Mouse (Mus musculus) cerebellum, postnatal 4 days (tissue): ENCODE measurements around the gene Olfr469.
"Not testable (repeated sequence)": the region's sequence is repeated elsewhere in the genome, so short reads cannot be mapped to it uniquely, and the experiment has no call there.

Experiments used
- DNase-seq, 2 experiments: peaks; one replicate each; pipeline ENCODE4 v3.0.0; 2022; ENCODE audit warnings: low spot score in 2 of 2, mixed read lengths in 1 of 2

Gene Olfr469

GRCm38 (mm10) chr7:107825441-107825840 is at the start of gene Olfr469:
Olfr469 (minus strand) TSS chr7:107825541.
- not testable (repeated sequence) for DNase-seq

- DNase-seq = not testable (repeated sequence)
These were observed 22.0 kb upstream of the Olfr469 start, which contains the start of gene Olfr470 for GRCm38 (mm10) chr7:107847390-107847789. Olfr470 (minus strand) TSS chr7:107847490.

GRCm38 (mm10) chr7:107841719-107842118 is 16.4 kb upstream of the Olfr469 start:
- no peak for DNase-seq

- DNase-seq = not testable (repeated sequence)
These were observed 1.5 kb downstream of the Olfr469 start for GRCm38 (mm10) chr7:107823867-107824266.

GRCm38 (mm10) chr7:107819442-107819841 is 5.9 kb downstream of the Olfr469 start:
- DNase-seq = no peak

- no peak for DNase-seq
These were observed 13.4 kb downstream of the Olfr469 start, which contains the start of gene Olfr467 for GRCm38 (mm10) chr7:107811963-107812362. Olfr467 (plus strand) TSS chr7:107812263.

- DNase-seq = no peak
These were observed 23.2 kb downstream of the Olfr469 start for GRCm38 (mm10) chr7:107802138-107802537.

- DNase-seq = no peak
These were observed 24.2 kb downstream of the Olfr469 start, which contains the start of gene Ovch2 for GRCm38 (mm10) chr7:107801108-107801507. Ovch2 (minus strand) TSS chr7:107801208.

- no peak for DNase-seq
These were observed 28.8 kb downstream of the Olfr469 start for GRCm38 (mm10) chr7:107796500-107796899.

GRCm38 (mm10) chr7:107787977-107788620 is 37.2 kb downstream of the Olfr469 start:
- DNase-seq = peak in 1 of 2 experiments; percentile 6

- DNase-seq = no peak
These were observed 45.7 kb downstream of the Olfr469 start for GRCm38 (mm10) chr7:107779611-107780010.

- DNase-seq = no peak
These were observed 47.1 kb downstream of the Olfr469 start for GRCm38 (mm10) chr7:107778216-107778615.

GRCm38 (mm10) chr7:107770812-107771211 is 54.5 kb downstream of the Olfr469 start:
- DNase-seq = no peak
